Mouse (Mus musculus): Measurements from ENCODE around the gene Zfp799.

DNA sequence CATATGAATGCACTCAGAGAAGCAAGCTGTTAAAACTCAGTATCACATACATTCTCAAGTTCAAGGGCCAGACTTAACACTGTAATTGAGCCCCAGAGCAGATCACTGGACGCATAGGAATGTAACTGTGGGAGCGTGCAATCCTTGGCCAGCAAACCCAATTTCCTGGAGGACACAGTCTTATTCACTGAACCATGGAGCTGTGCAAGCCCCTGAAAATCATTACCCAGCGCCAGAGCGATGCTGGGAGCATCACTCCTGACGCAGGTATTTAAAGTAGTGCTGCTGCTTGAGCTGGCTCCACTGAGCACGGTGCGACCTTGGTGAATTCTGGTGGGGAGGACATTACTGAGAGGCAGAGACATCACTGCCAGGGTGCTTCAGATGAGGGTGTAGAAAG, 15.9 kb downstream of the Zfp799 start:
- TF ChIP-seq CTCF (IDR thresholded peaks at IDR 0.05; ENCODE audit: control insufficient read depth, insufficient read depth, low read length) (no peak), POLR2A (IDR thresholded peaks at IDR 0.05; ENCODE audit: borderline replicate concordance, control insufficient read depth, low read depth, low read length) (no peak)
